Mouse (Mus musculus) monocyte, adult 2 months (primary cell): Measurements from ENCODE around the gene Fam169a.

ENCODE experiments used
- DNase-seq, 2 experiments: peaks; one replicate each; pipeline ENCODE4 v3.0.0; 2022; ENCODE audit warnings: low spot score in 2 of 2, low read depth in 1 of 2

Gene Fam169a

GRCm38 (mm10) chr13:97178943-97179342 is 111.9 kb downstream of the Fam169a start:
- DNase-seq: no peak

DNA sequence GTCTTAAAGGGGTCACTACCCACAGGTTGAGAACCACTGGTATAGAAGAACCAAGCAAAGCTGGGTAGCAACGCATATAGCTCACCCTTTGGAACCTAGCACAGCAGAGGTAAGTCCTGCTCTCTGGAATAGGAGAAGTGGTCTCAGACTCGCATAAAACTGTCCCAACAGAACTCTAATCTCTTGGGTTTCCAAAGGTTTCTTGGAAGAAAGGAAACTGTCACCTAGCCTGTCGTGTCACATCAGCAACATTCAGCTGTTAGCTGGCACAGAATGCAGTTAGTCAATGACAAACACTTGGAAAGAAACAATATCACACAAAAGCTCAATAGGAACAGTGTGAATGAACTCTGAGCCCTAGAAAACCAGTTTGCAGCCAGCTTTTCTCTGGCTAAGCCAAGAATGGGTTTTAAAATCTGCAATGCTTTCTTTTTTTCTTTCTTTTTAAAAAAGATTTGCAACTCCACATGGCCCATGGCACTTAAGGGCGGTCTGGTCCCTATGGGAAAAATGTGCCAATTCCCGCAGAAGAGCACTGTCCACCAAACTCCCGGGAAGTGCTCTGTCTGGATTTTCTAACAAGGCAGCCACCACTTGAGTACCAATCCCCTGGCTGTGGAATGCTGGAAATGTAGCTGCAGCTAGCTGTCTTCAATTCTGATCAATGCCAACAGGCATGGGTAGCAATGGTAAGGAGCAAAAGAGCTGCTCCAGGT is 113.2 kb downstream of the Fam169a start:
- DNase-seq: no peak
